Mouse (Mus musculus) v-Abl transformed pro-B cells (cell line): ENCODE results near the gene Hist1h3c.
"Not testable (repeated sequence)": the region's sequence is repeated elsewhere in the genome, so short reads cannot be mapped to it uniquely, and the experiment has no call there.

Experiments used
- in situ Hi-C, 2 experiments: fragments of 400-800 bp; cut with MboI; formaldehyde crosslinking; loops; one replicate each; pipeline ENCODE4 v1.15.1; 2025; ENCODE audit not compliant: unreplicated experiment in 2 of 2

The Hist1h3c gene

DNA sequence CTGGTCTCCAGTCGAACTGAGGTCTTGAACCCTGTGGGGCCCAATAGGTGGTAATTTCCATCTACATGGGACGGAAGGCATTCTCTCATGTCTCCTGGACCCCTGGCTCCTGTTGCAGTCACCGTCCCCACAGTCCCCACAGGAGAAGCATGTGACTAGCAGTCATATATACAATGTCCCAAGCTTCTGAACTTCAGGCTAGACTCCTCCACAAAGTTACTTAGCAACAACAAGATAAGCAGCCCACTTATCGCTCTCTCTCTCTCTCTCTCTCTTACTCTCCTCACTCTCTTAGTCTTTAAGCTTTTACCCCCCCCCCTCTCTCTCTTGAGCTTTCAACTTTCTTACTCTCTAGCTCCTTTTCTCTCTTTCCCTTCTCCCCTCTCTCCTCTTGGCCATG lies 21.2 kb downstream of the Hist1h3c start:
- in situ Hi-C loops, result no loop called here

- in situ Hi-C loops, result not testable (repeated sequence)
Measured at GRCm38 (mm10) chr13:23717593-23718245, 27.7 kb downstream of the Hist1h3c start.

DNA sequence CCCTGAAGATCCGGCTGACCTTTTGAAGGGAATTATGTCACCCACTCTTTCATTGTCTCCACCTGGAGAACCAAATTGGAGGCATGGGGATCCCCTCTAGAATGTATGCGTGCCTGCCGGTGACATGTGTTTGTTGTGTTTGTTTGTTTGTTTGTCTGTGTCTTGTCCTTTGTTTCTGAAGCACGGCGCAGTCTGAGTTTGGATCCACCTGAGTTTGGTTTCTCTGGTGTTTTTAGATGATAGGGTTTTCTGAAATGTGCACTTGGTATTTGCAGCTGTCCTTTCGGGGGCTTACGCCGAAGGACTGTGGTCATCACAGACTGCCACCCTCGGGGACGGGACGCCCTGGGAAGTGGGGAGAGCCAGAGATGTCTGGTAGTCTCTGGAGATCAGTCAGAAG lies 28.2 kb downstream of the Hist1h3c start:
- in situ Hi-C loops, result no loop called here

GRCm38 (mm10) chr13:23716261-23717042 lies 28.9 kb downstream of the Hist1h3c start:
- in situ Hi-C loops, result no loop called here

- in situ Hi-C loops, result no loop called here
Measured at GRCm38 (mm10) chr13:23710374-23711089, 34.9 kb downstream of the Hist1h3c start, which contains the start of gene Hfe. Gene Hfe (minus strand): TSS chr13:23710854.

GRCm38 (mm10) chr13:23709714-23710373 lies 35.6 kb downstream of the Hist1h3c start:
- in situ Hi-C loops, result no loop called here

DNA sequence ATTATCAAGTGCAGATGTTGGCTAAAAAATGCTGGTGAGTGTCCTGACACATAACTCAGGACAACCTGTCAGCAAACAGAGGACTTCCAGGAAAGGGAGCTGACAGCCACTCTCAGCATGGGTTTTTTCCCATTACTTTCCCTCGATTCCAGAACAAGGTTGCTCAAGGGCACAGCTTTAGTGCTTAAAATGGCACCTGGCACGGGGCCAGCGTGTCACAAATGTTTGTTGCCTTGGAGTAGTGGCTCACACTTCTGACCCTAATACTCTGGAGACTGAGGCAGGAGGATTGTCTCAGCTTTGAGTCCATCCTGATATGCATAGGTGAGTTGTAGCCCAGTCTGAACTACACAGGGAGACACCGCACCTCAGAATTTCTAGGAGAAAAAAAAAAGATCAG lies 36.7 kb downstream of the Hist1h3c start:
- in situ Hi-C loops, result no loop called here

GRCm38 (mm10) chr13:23708041-23708440 lies 37.4 kb downstream of the Hist1h3c start:
- in situ Hi-C loops, result no loop called here

GRCm38 (mm10) chr13:23706771-23707170 lies 38.6 kb downstream of the Hist1h3c start:
- in situ Hi-C loops, result no loop called here

DNA sequence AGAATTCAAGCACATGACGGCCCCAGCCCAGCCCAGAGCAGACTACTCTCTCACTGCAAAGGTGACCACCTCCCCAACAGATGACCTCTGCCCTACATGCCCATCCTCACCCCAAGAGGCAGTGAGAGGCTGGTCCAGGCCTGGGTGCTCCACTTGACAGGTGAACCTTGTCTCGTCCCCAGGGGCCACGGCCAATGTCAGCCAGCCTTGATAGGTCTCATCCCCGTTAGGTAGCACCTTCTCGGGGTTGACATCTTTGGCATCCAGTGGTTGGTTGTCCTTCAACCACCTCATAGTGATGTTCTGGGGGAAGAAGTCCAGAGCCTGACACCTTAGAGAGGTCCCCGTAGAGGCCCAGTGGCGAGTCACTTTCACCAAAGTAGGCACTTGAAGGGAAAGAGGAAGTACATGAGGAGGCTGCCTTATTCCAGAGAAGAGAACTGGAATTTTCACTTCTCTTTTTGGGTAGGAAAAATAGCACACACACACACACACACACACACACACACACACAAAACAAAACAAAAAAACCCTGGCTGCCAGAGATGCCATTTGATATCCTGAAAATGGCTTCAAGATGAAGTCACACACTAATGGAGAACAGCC lies 39.5 kb downstream of the Hist1h3c start:
- in situ Hi-C loops, result no loop called here

- in situ Hi-C loops, result loop anchor here in 1 of 2 experiments (5.0 kb wide), 1 partner anchor 34 kb away; the partner anchor contains the start of gene Hist1h1c
Measured at GRCm38 (mm10) chr13:23702801-23703200, 42.6 kb downstream of the Hist1h3c start.

DNA sequence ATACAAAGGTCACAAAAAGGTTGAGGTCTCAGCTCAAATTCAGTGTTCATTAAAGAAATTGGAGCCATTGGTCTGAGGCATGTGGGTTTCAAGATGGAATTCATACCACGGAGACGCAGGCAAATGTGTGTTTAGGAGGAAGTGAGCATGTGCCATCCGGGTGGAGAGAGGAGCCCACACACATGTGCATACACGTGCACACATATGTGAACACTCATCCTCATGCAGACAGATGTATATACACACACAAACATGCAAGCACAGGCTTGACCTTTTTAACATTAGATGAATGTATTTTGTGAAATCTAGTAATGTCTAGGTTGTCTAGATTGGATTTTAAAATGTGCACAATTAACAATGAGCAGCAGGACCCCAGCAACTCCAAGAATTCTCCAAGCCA lies 43.2 kb downstream of the Hist1h3c start:
- in situ Hi-C loops, result loop anchor here in 1 of 2 experiments (5.0 kb wide), 1 partner anchor 35 kb away; the partner anchor contains the start of gene Hist1h1c

- in situ Hi-C loops, result loop anchor here in 1 of 2 experiments (5.0 kb wide), 1 partner anchor 36 kb away; the partner anchor contains the start of gene Hist1h1c
Measured at GRCm38 (mm10) chr13:23700786-23701520, 44.4 kb downstream of the Hist1h3c start.

DNA sequence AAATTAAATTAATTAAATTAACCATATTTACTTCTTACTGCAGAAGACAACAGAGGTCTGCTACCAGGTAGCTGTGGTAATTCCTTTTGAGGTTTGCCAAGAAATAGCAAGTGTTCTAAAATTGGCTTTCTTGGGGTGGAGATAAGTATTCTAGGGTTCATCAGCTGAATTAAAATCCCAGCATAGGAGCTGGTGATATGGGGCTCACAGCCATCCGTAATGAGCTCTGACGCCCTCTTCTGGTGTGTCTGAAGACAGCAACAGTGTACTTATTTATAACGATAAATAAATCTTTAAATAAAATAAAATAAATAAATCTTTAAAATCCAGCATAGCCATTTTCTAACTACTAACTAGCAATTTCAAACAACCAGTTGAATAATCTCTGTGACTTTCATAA lies 45.6 kb downstream of the Hist1h3c start:
- in situ Hi-C loops, result loop anchor here (5.0 to 10.0 kb wide), 4 partner anchors 33 to 267 kb away; partner anchors contain the start of genes Hist1h1c (in 1 of the 2), Hist1h1d (in 1 of the 2) and Hist1h4f (in 1 of the 2)

DNA sequence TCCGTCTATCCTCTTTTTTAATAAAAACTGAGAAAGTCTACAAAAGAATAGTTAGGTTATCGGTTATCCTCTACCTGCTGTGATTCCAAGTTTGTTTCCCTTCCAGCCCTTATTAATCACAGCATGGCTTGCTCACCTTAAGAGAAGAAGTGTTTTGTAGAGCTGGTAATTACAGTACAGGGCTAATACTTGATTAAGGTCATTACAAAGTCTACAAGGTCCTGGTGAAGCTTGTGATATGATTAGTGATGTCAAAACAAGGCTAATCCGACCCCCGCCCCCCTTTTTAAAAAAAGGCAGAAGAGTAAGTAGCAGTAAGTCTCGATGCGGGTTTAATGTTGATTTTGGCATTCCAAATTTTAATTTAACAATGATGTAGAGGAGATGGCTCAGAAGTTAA lies 46.4 kb downstream of the Hist1h3c start:
- in situ Hi-C loops, result loop anchor here in 1 of 2 experiments (5.0 to 10.0 kb wide), 3 partner anchors 33 to 267 kb away; partner anchors contain the start of genes Hist1h1d and Hist1h4f

DNA sequence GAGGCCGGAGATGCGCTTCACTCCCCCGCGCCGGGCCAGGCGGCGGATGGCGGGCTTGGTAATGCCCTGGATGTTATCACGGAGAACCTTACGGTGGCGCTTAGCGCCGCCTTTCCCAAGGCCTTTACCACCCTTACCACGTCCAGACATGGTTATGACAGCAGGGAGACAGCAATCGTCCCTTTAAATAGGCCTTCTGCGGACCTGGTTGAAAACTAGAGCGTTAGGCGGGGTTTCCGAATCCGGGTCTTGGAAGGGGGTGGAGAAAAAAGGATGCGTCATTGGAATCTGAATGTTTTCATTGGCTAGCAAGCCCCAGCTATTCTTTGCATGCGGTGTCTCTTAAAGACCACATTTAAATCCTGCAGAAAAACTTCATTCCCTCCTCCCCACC lies 47.1 kb downstream of the Hist1h3c start, which contains the start of gene Hist1h4c:
Gene Hist1h4c (minus strand): TSS at position 155 of the 394 bp plus-strand sequence.
- in situ Hi-C loops, result loop anchor here in 1 of 2 experiments (5.0 to 10.0 kb wide), 3 partner anchors 34 to 266 kb away; partner anchors contain the start of genes Hist1h1d and Hist1h4f

DNA sequence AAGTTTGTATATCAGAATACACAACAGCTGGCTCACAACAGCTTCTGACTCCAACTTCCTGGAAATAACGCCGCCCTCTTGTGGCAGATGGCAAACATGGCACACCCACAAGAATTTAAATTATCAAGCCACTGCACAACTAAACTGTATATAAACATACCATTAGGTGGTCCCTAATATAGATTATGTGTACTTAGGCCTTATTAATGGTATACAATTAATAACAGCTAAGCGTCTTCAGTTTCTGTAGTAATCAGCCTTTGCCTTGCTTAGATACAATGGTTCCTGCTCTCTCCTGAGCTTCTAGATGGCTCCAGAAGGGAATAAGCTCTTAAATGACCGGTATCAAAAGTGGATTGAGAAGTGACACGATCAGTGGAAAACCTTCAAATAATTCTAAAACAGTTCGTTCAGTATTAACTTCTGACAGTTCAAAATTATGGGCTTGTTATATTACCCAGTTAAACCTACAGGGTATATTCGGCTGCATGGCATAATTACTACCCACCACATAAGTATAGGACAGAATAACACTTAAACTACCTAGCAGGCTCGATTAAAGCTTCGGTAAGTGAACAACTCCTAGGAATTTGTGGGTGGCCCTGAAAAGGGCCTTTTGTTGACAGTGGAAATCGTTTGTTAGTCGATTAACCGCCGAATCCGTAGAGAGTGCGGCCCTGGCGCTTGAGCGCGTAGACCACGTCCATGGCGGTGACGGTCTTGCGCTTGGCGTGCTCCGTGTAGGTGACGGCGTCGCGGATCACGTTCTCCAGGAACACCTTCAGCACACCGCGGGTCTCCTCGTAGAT lies 47.7 kb downstream of the Hist1h3c start:
- in situ Hi-C loops, result loop anchor here in 1 of 2 experiments (5.0 to 10.0 kb wide), 3 partner anchors 35 to 265 kb away; partner anchors contain the start of genes Hist1h1d and Hist1h4f

DNA sequence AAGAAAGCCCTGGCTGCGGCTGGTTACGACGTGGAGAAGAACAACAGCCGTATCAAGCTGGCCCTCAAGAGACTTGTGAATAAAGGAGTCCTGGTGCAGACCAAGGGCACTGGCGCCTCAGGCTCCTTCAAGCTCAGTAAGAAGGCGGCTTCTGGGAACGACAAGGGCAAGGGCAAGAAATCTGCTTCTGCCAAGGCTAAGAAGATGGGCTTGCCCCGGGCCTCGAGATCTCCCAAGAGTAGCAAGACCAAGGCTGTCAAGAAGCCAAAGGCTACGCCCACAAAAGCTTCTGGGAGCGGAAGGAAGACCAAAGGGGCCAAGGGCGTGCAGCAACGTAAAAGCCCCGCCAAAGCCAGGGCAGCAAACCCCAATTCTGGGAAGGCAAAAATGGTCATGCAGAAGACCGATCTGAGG lies 49.3 kb downstream of the Hist1h3c start:
- in situ Hi-C loops, result loop anchor here in 1 of 2 experiments (5.0 to 10.0 kb wide), 3 partner anchors 36 to 264 kb away; partner anchors contain the start of genes Hist1h1d and Hist1h4f
